Mouse (Mus musculus): ENCODE measurements at regions not wholly inside any gene's neighbourhood (a gene's known extent, or its start where the extent isn't known, plus 50 kb on each side); places are given as distances from the start of the nearest gene placed in this dataset.
A peak's percentile ranks its signal among the peaks of the same experiment; 100 is the strongest.

- Histone ChIP-seq H3K4me1 (ENCODE audit: insufficient read depth, low read depth, low read length) (peaks cover 65% of the 10 kb centered on the region), H3K27me3 (ENCODE audit: insufficient read depth, low read length) (no peaks in the 10 kb centered on the region), H3K4me3 (ENCODE audit: low read depth, low read length) (peak overlapping the region; percentile 43; the same call in 1 of the 2 replicates), H3K36me3 (replicated peaks) (no peaks in the 10 kb centered on the region), H3K9me3 (replicated peaks) (no peaks in the 10 kb centered on the region)
- ATAC-seq (ENCODE audit: extremely low read depth, insufficient number of reproducible peaks, low FRiP score, poor library complexity, severe bottlenecking) (peak; percentile 41; the same call in 1 of the 2 replicates), DNase-seq (ENCODE audit: low spot score) (peak; percentile 54)
- TF ChIP-seq TAL1 (conservative IDR thresholded peaks at IDR 0.05; ENCODE audit: low read depth, low read length) (no peak; the same call in 1 of the 2 replicates), GATA1 (IDR thresholded peaks at IDR 0.05; ENCODE audit: borderline replicate concordance, low read length) (no peak), POLR2AphosphoS5 (IDR thresholded peaks at IDR 0.05; ENCODE audit: insufficient replicate concordance, low read depth, low read length) (no peak), GATA2 (IDR thresholded peaks at IDR 0.05; ENCODE audit: borderline replicate concordance, low read depth, low read length) (no peak), CTCF (IDR thresholded peaks at IDR 0.05; ENCODE audit: low read depth, low read length) (no peak)
These were observed 71.1 kb downstream of the Zfp36l1 start for GRCm38 (mm10) chr12:80041510-80042324.

GRCm38 (mm10) chr12:80041012-80041411 lies 71.8 kb downstream of the Zfp36l1 start:
- H3K4me3 ChIP-seq (ENCODE audit: low read depth, low read length): no peak overlapping the region; the same call in 1 of the 2 replicates
- TF ChIP-seq GATA2 (IDR thresholded peaks at IDR 0.05; ENCODE audit: borderline replicate concordance, low read depth, low read length) (no peak), CTCF (IDR thresholded peaks at IDR 0.05; ENCODE audit: low read depth, low read length) (no peak), TAL1 (conservative IDR thresholded peaks at IDR 0.05; ENCODE audit: low read depth, low read length) (no peak), GATA1 (IDR thresholded peaks at IDR 0.05; ENCODE audit: borderline replicate concordance, low read length) (no peak), POLR2AphosphoS5 (IDR thresholded peaks at IDR 0.05; ENCODE audit: insufficient replicate concordance, low read depth, low read length) (no peak)
- no peaks in the 10 kb centered on the region for H3K27me3 ChIP-seq (ENCODE audit: insufficient read depth, low read length)
- peaks cover 67% of the 10 kb centered on the region for H3K4me1 ChIP-seq (ENCODE audit: insufficient read depth, low read depth, low read length)
- no peaks in the 10 kb centered on the region for H3K36me3 ChIP-seq (replicated peaks)
- DNase-seq (ENCODE audit: low spot score) (no peak), ATAC-seq (ENCODE audit: extremely low read depth, insufficient number of reproducible peaks, low FRiP score, poor library complexity, severe bottlenecking) (no peak)
- no peaks in the 10 kb centered on the region for H3K9me3 ChIP-seq (replicated peaks)

GRCm38 (mm10) chr12:80040233-80040632 lies 72.6 kb downstream of the Zfp36l1 start:
- DNase-seq (ENCODE audit: low spot score) (no peak), ATAC-seq (ENCODE audit: extremely low read depth, insufficient number of reproducible peaks, low FRiP score, poor library complexity, severe bottlenecking) (no peak)
- H3K36me3 ChIP-seq (replicated peaks): no peaks in the 10 kb centered on the region
- no peaks in the 10 kb centered on the region for H3K27me3 ChIP-seq (ENCODE audit: insufficient read depth, low read length)
- no peaks in the 10 kb centered on the region for H3K9me3 ChIP-seq (replicated peaks)
- no peak overlapping the region; the same call in 1 of the 2 replicates for H3K4me3 ChIP-seq (ENCODE audit: low read depth, low read length)
- TF ChIP-seq CTCF (IDR thresholded peaks at IDR 0.05; ENCODE audit: low read depth, low read length) (no peak), POLR2AphosphoS5 (IDR thresholded peaks at IDR 0.05; ENCODE audit: insufficient replicate concordance, low read depth, low read length) (no peak), GATA2 (IDR thresholded peaks at IDR 0.05; ENCODE audit: borderline replicate concordance, low read depth, low read length) (no peak), GATA1 (IDR thresholded peaks at IDR 0.05; ENCODE audit: borderline replicate concordance, low read length) (no peak), TAL1 (conservative IDR thresholded peaks at IDR 0.05; ENCODE audit: low read depth, low read length) (no peak)
- peaks cover 75% of the 10 kb centered on the region for H3K4me1 ChIP-seq (ENCODE audit: insufficient read depth, low read depth, low read length)

GRCm38 (mm10) chr12:80039150-80039549 lies 73.7 kb downstream of the Zfp36l1 start:
- DNase-seq (ENCODE audit: low spot score): no peak
- no peaks in the 10 kb centered on the region for H3K27me3 ChIP-seq (ENCODE audit: insufficient read depth, low read length)
- H3K4me1 ChIP-seq (ENCODE audit: insufficient read depth, low read depth, low read length): peaks cover 86% of the 10 kb centered on the region
- no peak for TF ChIP-seq GATA2 (IDR thresholded peaks at IDR 0.05; ENCODE audit: borderline replicate concordance, low read depth, low read length)
- no peak for TF ChIP-seq GATA1 (IDR thresholded peaks at IDR 0.05; ENCODE audit: borderline replicate concordance, low read length)
- no peaks in the 10 kb centered on the region for H3K9me3 ChIP-seq (replicated peaks)
- no peak overlapping the region for H3K4me3 ChIP-seq (ENCODE audit: low read depth, low read length)
- no peaks in the 10 kb centered on the region for H3K36me3 ChIP-seq (replicated peaks)
- no peak for ATAC-seq (ENCODE audit: extremely low read depth, insufficient number of reproducible peaks, low FRiP score, poor library complexity, severe bottlenecking)

GRCm38 (mm10) chr12:80035500-80036271 lies 77.1 kb downstream of the Zfp36l1 start:
- peak overlapping the region; percentile 24; the same call in 1 of the 2 replicates for H3K4me3 ChIP-seq (ENCODE audit: low read depth, low read length)
- DNase-seq (ENCODE audit: low spot score) (no peak), ATAC-seq (ENCODE audit: extremely low read depth, insufficient number of reproducible peaks, low FRiP score, poor library complexity, severe bottlenecking) (peak; percentile 47)
- TF ChIP-seq CTCF (IDR thresholded peaks at IDR 0.05; ENCODE audit: low read depth, low read length) (no peak), TAL1 (conservative IDR thresholded peaks at IDR 0.05; ENCODE audit: low read depth, low read length) (no peak; the same call in 1 of the 2 replicates), GATA2 (IDR thresholded peaks at IDR 0.05; ENCODE audit: borderline replicate concordance, low read depth, low read length) (no peak), POLR2AphosphoS5 (IDR thresholded peaks at IDR 0.05; ENCODE audit: insufficient replicate concordance, low read depth, low read length) (no peak), GATA1 (IDR thresholded peaks at IDR 0.05; ENCODE audit: borderline replicate concordance, low read length) (no peak)
- no peaks in the 10 kb centered on the region for H3K9me3 ChIP-seq (replicated peaks)
- peaks cover 71% of the 10 kb centered on the region for H3K4me1 ChIP-seq (ENCODE audit: insufficient read depth, low read depth, low read length)
- H3K36me3 ChIP-seq (replicated peaks): no peaks in the 10 kb centered on the region
- H3K27me3 ChIP-seq (ENCODE audit: insufficient read depth, low read length): peaks cover 6% of the 10 kb centered on the region; the same call in 1 of the 2 replicates

- Histone ChIP-seq H3K9me3 (replicated peaks) (no peaks in the 10 kb centered on the region), H3K4me1 (ENCODE audit: insufficient read depth, low read depth, low read length) (peaks cover 64% of the 10 kb centered on the region), H3K36me3 (replicated peaks) (no peaks in the 10 kb centered on the region), H3K27me3 (ENCODE audit: insufficient read depth, low read length) (peaks cover 6% of the 10 kb centered on the region; the same call in 1 of the 2 replicates), H3K4me3 (ENCODE audit: low read depth, low read length) (peak overlapping the region; percentile 24; the same call in 1 of the 2 replicates)
- no peak for ATAC-seq (ENCODE audit: extremely low read depth, insufficient number of reproducible peaks, low FRiP score, poor library complexity, severe bottlenecking)
- no peak for DNase-seq (ENCODE audit: low spot score)
- TF ChIP-seq CTCF (IDR thresholded peaks at IDR 0.05; ENCODE audit: low read depth, low read length): no peak
- TF ChIP-seq TAL1 (conservative IDR thresholded peaks at IDR 0.05; ENCODE audit: low read depth, low read length): no peak
- no peak for TF ChIP-seq POLR2AphosphoS5 (IDR thresholded peaks at IDR 0.05; ENCODE audit: insufficient replicate concordance, low read depth, low read length)
- TF ChIP-seq GATA2 (IDR thresholded peaks at IDR 0.05; ENCODE audit: borderline replicate concordance, low read depth, low read length): no peak
- TF ChIP-seq GATA1 (IDR thresholded peaks at IDR 0.05; ENCODE audit: borderline replicate concordance, low read length): no peak
These were observed 77.8 kb downstream of the Zfp36l1 start for GRCm38 (mm10) chr12:80034963-80035411.
